Mouse (Mus musculus): ENCODE results near the gene Trim31.

- TF ChIP-seq CTCF (IDR thresholded peaks at IDR 0.05; ENCODE audit: insufficient read depth, low read depth, low read length) (no peak), POLR2A (IDR thresholded peaks at IDR 0.05; ENCODE audit: insufficient read depth, low read depth, low read length) (no peak)
These were observed 61.0 kb downstream of the Trim31 start for GRCm38 (mm10) chr17:36958884-36959283.
